Mouse (Mus musculus) thymus, adult 2 months (tissue): ENCODE data around the gene Klrb1.
"Not testable (repeated sequence)": the region's sequence is repeated elsewhere in the genome, so short reads cannot be mapped to it uniquely, and the experiment has no call there.

Experiments
- CTCF ChIP-seq: fragments of 200-500 bp; IDR thresholded peaks from 2 replicates; pipeline ENCODE4 v1.5.1; 2012; ENCODE audit warnings: mild to moderate bottlenecking, control low read depth, low read length, moderate library complexity, borderline replicate concordance; ENCODE audit not compliant: control insufficient read depth, poor library complexity, insufficient read depth; ENCODE audit errors: extremely low read depth
- POLR2A ChIP-seq: fragments of 200-500 bp; IDR thresholded peaks from 2 replicates; pipeline ENCODE4 v1.6.1; 2012; ENCODE audit warnings: mild to moderate bottlenecking, low read length, control low read depth, moderate library complexity; ENCODE audit not compliant: control insufficient read depth, poor library complexity, insufficient read depth; ENCODE audit errors: extremely low read depth

- not testable (repeated sequence) for TF ChIP-seq POLR2A, CTCF
These were observed 32.5 kb upstream of the Klrb1 start for GRCm38 (mm10) chr6:128755402-128755763.
